Mouse (Mus musculus): ENCODE results near the gene Cfd.

- TF ChIP-seq ELF1 (IDR thresholded peaks at IDR 0.05; ENCODE audit: low read depth, low read length) (no peak), CTCF (conservative IDR thresholded peaks at IDR 0.05 in 1 of 2, IDR thresholded peaks at IDR 0.05 in 1 of 2; ENCODE audit: low read depth in 2 of 2, low read length in 2 of 2) (no peak), ZNF384 (IDR thresholded peaks at IDR 0.05; ENCODE audit: low read depth, low read length) (no peak)
These were observed 16.8 kb downstream of the Cfd start for GRCm38 (mm10) chr10:79907415-79907814.
